Mouse (Mus musculus) embryonic fibroblast, embryonic 13.5 days (primary cell): Measurements from ENCODE around the gene Kif6. TPM values are rescaled to one million over a fixed set of nuclear protein-coding genes. Genes with fewer than 3 reads are reported as not detected.

Experiments
- H3K27ac ChIP-seq: 2 replicates; pipeline ENCODE4 v1.5.1; 2012; ENCODE audit warnings: low read length, control low read depth, inconsistent platforms; ENCODE audit not compliant: insufficient read depth
- H3K4me1 ChIP-seq: 2 replicates; pipeline ENCODE4 v1.6.1; 2011; ENCODE audit warnings: low read length; ENCODE audit not compliant: control insufficient read depth, insufficient read depth
- H3K4me3 ChIP-seq: 2 replicates; pipeline ENCODE4 v1.5.1; 2011; ENCODE audit warnings: mild to moderate bottlenecking, control low read depth, low read length; ENCODE audit not compliant: insufficient read depth
- CTCF ChIP-seq: IDR thresholded peaks from 2 replicates; pipeline ENCODE4 v1.5.1; 2011; ENCODE audit warnings: mild to moderate bottlenecking, control low read depth, low read length, moderate library complexity, borderline replicate concordance; ENCODE audit not compliant: insufficient read depth
- POLR2A ChIP-seq: IDR thresholded peaks from 2 replicates; pipeline ENCODE4 v1.6.1; 2011; ENCODE audit warnings: low read depth, mild to moderate bottlenecking, control low read depth, low read length, moderate library complexity
- polyA plus RNA-seq: library from polyadenylated mRNA; stranded (reverse); fragments of >200 nt; gene quantifications from 2 replicates; pipeline ENCODE4 v1.2.4, GENCODE M21; 2011; ENCODE audit warnings: low read depth; ENCODE audit not compliant: missing spikeins, insufficient read length

The Kif6 gene
- polyA plus RNA-seq, 1 experiment, result 3.1 TPM

- TF ChIP-seq POLR2A (no peak), CTCF (peak; percentile 75; the same call in 1 of the 2 replicates)
- no peaks in the 10 kb centered on the region for H3K4me1 ChIP-seq
- no peak overlapping the region for H3K4me3 ChIP-seq
- H3K27ac ChIP-seq, result no peak overlapping the region
Observed at GRCm38 (mm10) chr17:49898849-49899331, 284.0 kb downstream of the Kif6 start.

- Histone ChIP-seq H3K27ac (no peak overlapping the region), H3K4me3 (no peak overlapping the region), H3K4me1 (no peaks in the 10 kb centered on the region)
- TF ChIP-seq CTCF (no peak), POLR2A (no peak)
Observed at GRCm38 (mm10) chr17:49902613-49903012, 287.7 kb downstream of the Kif6 start.

- no peaks in the 10 kb centered on the region for H3K4me1 ChIP-seq
- H3K4me3 ChIP-seq, result no peak overlapping the region
- H3K27ac ChIP-seq, result no peak overlapping the region
- TF ChIP-seq POLR2A (no peak), CTCF (no peak)
Observed at GRCm38 (mm10) chr17:49923429-49923828, 308.5 kb downstream of the Kif6 start.

- TF ChIP-seq POLR2A (no peak), CTCF (no peak)
- no peaks in the 10 kb centered on the region for H3K4me1 ChIP-seq
- no peak overlapping the region for H3K27ac ChIP-seq
- no peak overlapping the region for H3K4me3 ChIP-seq
Observed at GRCm38 (mm10) chr17:49927611-49928010, 312.7 kb downstream of the Kif6 start.

GRCm38 (mm10) chr17:49933806-49934205, 318.9 kb downstream of the Kif6 start:
- Histone ChIP-seq H3K4me3 (no peak overlapping the region), H3K4me1 (no peaks in the 10 kb centered on the region), H3K27ac (no peak overlapping the region)
- no peak for TF ChIP-seq CTCF
- no peak for TF ChIP-seq POLR2A

GRCm38 (mm10) chr17:49934586-49934985, 319.6 kb downstream of the Kif6 start:
- H3K4me3 ChIP-seq, result no peak overlapping the region
- no peaks in the 10 kb centered on the region for H3K4me1 ChIP-seq
- no peak for TF ChIP-seq CTCF
- no peak for TF ChIP-seq POLR2A
- H3K27ac ChIP-seq, result no peak overlapping the region

- Histone ChIP-seq H3K4me1 (no peaks in the 10 kb centered on the region), H3K4me3 (no peak overlapping the region), H3K27ac (no peak overlapping the region)
- TF ChIP-seq POLR2A (no peak), CTCF (peak; percentile 96)
Observed at GRCm38 (mm10) chr17:49935602-49936205, 320.8 kb downstream of the Kif6 start.

- no peak overlapping the region for H3K4me3 ChIP-seq
- no peaks in the 10 kb centered on the region for H3K4me1 ChIP-seq
- no peak for TF ChIP-seq CTCF
- no peak overlapping the region for H3K27ac ChIP-seq
Observed at GRCm38 (mm10) chr17:49936214-49936613, 321.3 kb downstream of the Kif6 start.

GRCm38 (mm10) chr17:49939146-49939545, 324.2 kb downstream of the Kif6 start:
- no peaks in the 10 kb centered on the region for H3K4me1 ChIP-seq
- no peak for TF ChIP-seq POLR2A
- TF ChIP-seq CTCF, result no peak
- no peak overlapping the region for H3K4me3 ChIP-seq
- H3K27ac ChIP-seq, result no peak overlapping the region

GRCm38 (mm10) chr17:49942674-49943073, 327.7 kb downstream of the Kif6 start:
- Histone ChIP-seq H3K4me1 (no peaks in the 10 kb centered on the region), H3K27ac (no peak overlapping the region), H3K4me3 (no peak overlapping the region)
- peak; percentile 78; the same call in 1 of the 2 replicates for TF ChIP-seq CTCF
- no peak for TF ChIP-seq POLR2A
